Mouse (Mus musculus) intestine, embryonic 16.5 days (tissue): ENCODE data around the gene Pitpnm2. TPM values are rescaled to one million over a fixed set of nuclear protein-coding genes. Genes with fewer than 3 reads are reported as not detected.

Experiments
- ATAC-seq: fragments of 200-750 bp; cut with Nextera tagmentation; 2 replicates; pipeline ENCODE4 v1.8.0; 2017; ENCODE audit warnings: moderate TSS enrichment, moderate library complexity
- H3K27ac ChIP-seq: fragments of 300-500 bp; sonication (generic); 2 replicates; pipeline ENCODE4 v1.5.1; 2014; ENCODE audit warnings: mild to moderate bottlenecking, low read length
- H3K27me3 ChIP-seq: fragments of 300-500 bp; sonication (generic); replicated peaks from 2 replicates; pipeline ENCODE4 v1.6.1; 2014; ENCODE audit warnings: low read length, control low read depth, mixed read lengths; ENCODE audit not compliant: control insufficient read depth, insufficient read depth
- H3K36me3 ChIP-seq: fragments of 300-500 bp; sonication (generic); 2 replicates; pipeline ENCODE4 v1.6.1; 2014; ENCODE audit warnings: low read length, control low read depth; ENCODE audit not compliant: control insufficient read depth, insufficient read depth
- H3K4me1 ChIP-seq: fragments of 300-500 bp; sonication (generic); 2 replicates; pipeline ENCODE4 v1.6.1; 2014; ENCODE audit warnings: low read length, control low read depth, mixed read lengths; ENCODE audit not compliant: control insufficient read depth, insufficient read depth
- H3K4me2 ChIP-seq: fragments of 300-500 bp; sonication (generic); 2 replicates; pipeline ENCODE4 v1.6.1; 2014; ENCODE audit warnings: low read depth, low read length, control low read depth
- H3K4me3 ChIP-seq: fragments of 300-500 bp; sonication (generic); 2 replicates; pipeline ENCODE4 v1.5.1; 2014; ENCODE audit warnings: mild to moderate bottlenecking, low read length
- H3K9ac ChIP-seq: fragments of 300-500 bp; sonication (generic); 2 replicates; pipeline ENCODE4 v1.6.1; 2014; ENCODE audit warnings: low read depth, low read length
- H3K9me3 ChIP-seq: fragments of 300-500 bp; sonication (generic); 2 replicates; pipeline ENCODE4 v1.6.1; 2016; ENCODE audit warnings: low read length, control low read depth; ENCODE audit not compliant: control insufficient read depth
- WGBS: fragments of 180-500 bp; shearing (Covaris S2); extraction: QIAGEN DNeasy Blood & Tissue Kit; methylation state at CpG from one replicate; pipeline ENCODE4 v1.1.7; 2014; 5-methylcytosine and 5-hydroxymethylcytosine counted together
- polyA plus RNA-seq: library from polyadenylated mRNA; unstranded; fragments of >200 nt; fragmentation: Nextera tagmentation; extraction: Ambion mirVana; gene quantifications from 2 replicates; pipeline ENCODE4 v1.2.1, GENCODE M21; 2015

Pitpnm2 gene
- polyA plus RNA-seq, 1 experiment from 2014 or later: 1.8 TPM

DNA sequence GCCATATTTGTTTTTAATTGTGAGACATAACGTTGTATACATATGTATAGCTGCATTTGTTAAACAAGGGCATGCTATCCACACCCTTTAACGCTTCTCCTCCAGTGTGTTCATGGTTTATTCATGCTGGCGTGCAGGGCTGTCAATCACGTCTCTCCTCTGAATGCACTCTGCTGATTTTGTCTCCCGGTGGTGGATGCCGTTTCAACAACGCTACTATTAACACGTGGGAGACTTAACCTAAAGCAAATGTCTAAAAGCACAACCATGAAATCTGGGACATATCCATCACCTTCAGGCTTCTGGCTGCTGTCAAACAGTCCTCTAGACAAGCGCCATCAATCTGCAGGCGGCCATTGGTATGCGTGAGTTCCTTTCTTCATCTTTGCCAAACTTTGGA, 20.1 kb upstream of the Pitpnm2 start:
- H3K9ac ChIP-seq: no peak overlapping the region
- H3K36me3 ChIP-seq: no peaks in the 10 kb centered on the region
- no peaks in the 10 kb centered on the region for H3K27me3 ChIP-seq
- H3K4me2 ChIP-seq: no peak overlapping the region
- no peak overlapping the region for H3K4me3 ChIP-seq
- no peaks in the 10 kb centered on the region for H3K9me3 ChIP-seq
- H3K27ac ChIP-seq: no peak overlapping the region
- no peak for ATAC-seq
- H3K4me1 ChIP-seq: no peaks in the 10 kb centered on the region
- WGBS: 80% methylated on average over 11 of the region's 11 CpGs

DNA sequence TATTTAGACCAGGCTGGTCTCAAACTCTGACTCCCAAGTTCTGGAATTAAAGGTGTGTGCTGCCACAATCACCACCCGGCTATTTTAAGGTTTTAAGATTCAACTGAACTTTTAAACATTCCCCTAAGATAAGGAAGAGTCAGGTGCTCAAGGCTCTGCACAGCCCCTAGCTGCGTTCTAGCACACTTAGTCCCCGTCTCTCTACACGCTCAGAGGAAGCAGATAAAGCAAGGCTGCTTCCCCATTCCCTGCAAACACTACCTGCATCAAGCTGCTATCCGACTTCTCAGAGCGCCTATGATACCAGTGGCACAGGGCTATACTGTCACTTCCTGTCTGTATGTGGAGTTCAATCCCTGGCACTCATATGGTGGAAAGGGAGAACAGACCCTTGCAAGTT, 18.1 kb upstream of the Pitpnm2 start:
- 80% methylated on average over 6 of the region's 6 CpGs for WGBS
- Histone ChIP-seq H3K4me3 (no peak overlapping the region), H3K4me1 (no peaks in the 10 kb centered on the region), H3K27ac (no peak overlapping the region), H3K4me2 (no peak overlapping the region), H3K9me3 (no peaks in the 10 kb centered on the region), H3K9ac (no peak overlapping the region), H3K36me3 (no peaks in the 10 kb centered on the region), H3K27me3 (no peaks in the 10 kb centered on the region)
- no peak for ATAC-seq

DNA sequence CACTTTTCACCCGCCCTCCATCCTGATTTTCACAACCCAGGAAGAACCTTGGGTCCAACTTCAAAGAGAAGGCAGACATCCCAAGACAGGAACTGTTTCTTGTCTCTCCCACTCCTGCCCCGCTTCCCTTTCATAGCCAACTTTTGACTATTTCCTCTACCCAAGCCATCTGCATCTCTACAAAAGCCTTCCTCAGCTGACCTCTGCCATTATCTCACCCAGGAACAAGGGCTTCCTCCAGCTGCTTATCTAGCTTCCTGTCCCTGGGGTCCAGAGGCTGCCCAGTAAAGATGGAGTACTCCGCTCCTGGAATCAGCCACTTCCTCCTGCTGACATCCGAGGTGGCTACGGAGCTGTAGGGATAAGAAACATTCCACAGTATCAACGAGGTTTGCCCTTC, 17.3 kb upstream of the Pitpnm2 start:
- 81% methylated on average over 6 of the region's 6 CpGs for WGBS
- H3K4me1 ChIP-seq: no peaks in the 10 kb centered on the region
- no peak overlapping the region for H3K27ac ChIP-seq
- no peaks in the 10 kb centered on the region for H3K36me3 ChIP-seq
- no peak overlapping the region for H3K4me3 ChIP-seq
- H3K4me2 ChIP-seq: no peak overlapping the region
- no peak overlapping the region for H3K9ac ChIP-seq
- no peaks in the 10 kb centered on the region for H3K9me3 ChIP-seq
- ATAC-seq: no peak
- no peaks in the 10 kb centered on the region for H3K27me3 ChIP-seq

DNA sequence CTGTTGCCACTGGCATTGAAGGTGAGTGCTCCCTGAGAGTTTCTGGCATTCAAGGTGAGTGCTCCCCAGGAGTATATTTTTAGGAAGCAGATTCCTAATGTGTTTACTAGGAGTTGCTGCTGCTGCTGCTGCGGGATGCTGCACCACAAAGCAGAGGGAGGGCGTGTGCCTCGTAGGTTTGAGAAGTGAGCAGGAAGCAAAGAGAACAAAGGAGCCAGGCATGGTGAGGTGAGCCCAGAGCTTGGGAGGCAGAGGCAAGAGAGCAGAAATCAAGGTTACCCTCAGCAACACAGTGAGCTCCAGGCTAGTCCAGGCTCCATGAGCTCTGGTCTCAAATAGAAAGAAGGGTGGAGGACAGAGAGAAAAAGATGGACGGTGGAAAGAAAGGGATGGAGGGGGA, 13.7 kb upstream of the Pitpnm2 start:
- H3K4me2 ChIP-seq: no peak overlapping the region
- no peak for ATAC-seq
- no peaks in the 10 kb centered on the region for H3K9me3 ChIP-seq
- H3K4me3 ChIP-seq: no peak overlapping the region
- no peaks in the 10 kb centered on the region for H3K27me3 ChIP-seq
- no peaks in the 10 kb centered on the region for H3K4me1 ChIP-seq
- H3K27ac ChIP-seq: no peak overlapping the region
- 0 out of 2 replicates have a peak, but pooled peaks cover 4% of the 10 kb centered on the region for H3K36me3 ChIP-seq
- WGBS: 73% methylated on average over 4 of the region's 4 CpGs
- H3K9ac ChIP-seq: no peak overlapping the region

DNA sequence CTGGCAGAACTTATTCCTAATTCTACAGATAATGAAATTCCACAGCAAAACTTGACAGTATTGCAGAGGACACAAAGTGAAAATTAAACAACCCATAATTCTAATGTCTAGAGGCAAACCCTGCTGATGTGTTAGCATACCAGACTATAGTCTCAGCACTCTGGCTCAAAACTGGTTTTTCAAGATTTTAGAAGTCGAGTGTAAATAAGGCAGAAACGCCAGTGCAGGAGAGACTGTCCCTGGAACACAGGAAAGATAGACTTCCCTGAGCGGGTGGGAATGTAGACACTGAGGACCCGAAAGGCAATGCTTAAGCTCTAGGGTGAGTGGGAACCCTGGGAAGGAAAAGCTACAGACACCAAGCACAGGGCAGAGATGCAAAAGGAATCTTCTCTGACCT, 12.5 kb upstream of the Pitpnm2 start:
- WGBS: 56% methylated on average over 4 of the region's 4 CpGs
- Histone ChIP-seq H3K4me3 (no peak overlapping the region), H3K27ac (no peak overlapping the region), H3K9me3 (no peaks in the 10 kb centered on the region), H3K4me2 (no peak overlapping the region), H3K9ac (no peak overlapping the region), H3K4me1 (no peaks in the 10 kb centered on the region), H3K27me3 (no peaks in the 10 kb centered on the region), H3K36me3 (0 out of 2 replicates have a peak, but pooled peaks cover 4% of the 10 kb centered on the region)
- 0 out of 2 replicates have a peak, but pooled peaks have one; percentile 36 for ATAC-seq

DNA sequence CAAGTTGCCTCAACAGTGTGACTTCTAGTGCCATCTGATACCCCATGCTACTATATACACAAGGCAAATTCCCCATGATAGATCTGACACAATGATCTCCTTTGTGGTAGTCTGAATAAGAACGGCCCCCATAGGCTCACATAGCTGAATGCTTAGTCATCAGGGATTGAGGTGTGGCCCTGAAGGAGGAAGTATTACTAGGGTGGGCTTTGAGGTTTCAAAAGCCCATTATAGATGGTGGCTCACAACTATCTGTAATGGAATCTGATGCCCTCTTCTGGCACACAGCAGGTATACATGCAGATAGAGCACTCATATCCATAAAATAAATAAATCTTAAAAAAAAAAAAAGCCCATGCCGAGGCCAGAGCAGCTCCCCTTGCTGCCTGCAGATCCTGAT, 9.6 kb upstream of the Pitpnm2 start:
- Histone ChIP-seq H3K4me3 (no peak overlapping the region), H3K9ac (no peak overlapping the region), H3K4me2 (no peak overlapping the region), H3K27me3 (no peaks in the 10 kb centered on the region), H3K27ac (no peak overlapping the region), H3K36me3 (0 out of 2 replicates have a peak, but pooled peaks cover 4% of the 10 kb centered on the region), H3K9me3 (no peaks in the 10 kb centered on the region), H3K4me1 (no peaks in the 10 kb centered on the region)
- ATAC-seq: no peak
- WGBS: 43% methylated on average over 2 of the region's 2 CpGs

DNA sequence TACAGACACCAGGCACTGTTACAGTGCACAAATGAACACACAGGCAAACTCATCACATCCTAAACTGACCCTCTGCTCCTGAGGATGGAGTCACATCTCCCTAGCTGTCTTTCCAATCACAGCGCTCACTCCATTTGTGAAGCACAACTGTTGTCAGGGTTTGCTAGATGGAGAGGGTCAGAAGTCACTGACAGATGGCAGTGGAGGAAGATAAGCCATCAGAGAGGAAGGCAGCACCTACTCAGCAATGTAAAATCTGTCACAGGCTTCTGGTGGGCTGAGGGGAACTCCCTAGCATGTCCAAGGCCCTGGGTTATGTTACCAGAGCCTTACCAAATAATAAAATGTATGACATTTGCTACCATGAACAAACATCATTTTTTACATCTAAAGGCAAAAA, 8.5 kb upstream of the Pitpnm2 start:
- ATAC-seq: no peak
- no peak overlapping the region for H3K9ac ChIP-seq
- H3K9me3 ChIP-seq: no peaks in the 10 kb centered on the region
- H3K36me3 ChIP-seq: peaks cover 4% of the 10 kb centered on the region; the same call in 1 of the 2 replicates
- H3K4me2 ChIP-seq: no peak overlapping the region
- H3K4me3 ChIP-seq: no peak overlapping the region
- no peak overlapping the region for H3K27ac ChIP-seq
- 94% methylated on average over 1 of the region's 1 CpGs for WGBS
- H3K4me1 ChIP-seq: no peaks in the 10 kb centered on the region
- H3K27me3 ChIP-seq: no peaks in the 10 kb centered on the region

DNA sequence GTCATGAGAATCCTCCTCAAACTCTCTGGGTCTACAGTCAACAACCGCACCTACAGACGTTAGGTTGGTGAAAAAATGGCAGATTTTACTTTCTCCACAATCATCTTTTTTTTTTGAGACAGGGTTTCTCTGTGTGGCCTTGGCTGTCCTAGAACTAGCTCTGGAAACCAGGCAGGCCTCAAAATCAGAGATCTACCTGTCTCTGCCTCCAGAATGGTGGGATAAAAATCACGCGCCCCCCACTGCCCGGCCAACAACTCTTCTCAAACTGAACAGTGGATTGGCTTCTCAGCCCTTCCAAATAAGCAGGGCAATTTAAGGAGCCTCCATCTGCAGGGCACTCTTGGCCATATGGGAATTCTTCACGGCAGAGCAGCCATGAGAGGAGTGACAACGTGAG, 5.6 kb upstream of the Pitpnm2 start:
- H3K9me3 ChIP-seq: no peaks in the 10 kb centered on the region
- ATAC-seq: no peak
- H3K4me3 ChIP-seq: no peak overlapping the region
- 89% methylated on average over 7 of the region's 7 CpGs for WGBS
- H3K9ac ChIP-seq: no peak overlapping the region
- no peaks in the 10 kb centered on the region for H3K27me3 ChIP-seq
- no peak overlapping the region for H3K27ac ChIP-seq
- H3K4me2 ChIP-seq: no peak overlapping the region
- H3K4me1 ChIP-seq: no peaks in the 10 kb centered on the region
- H3K36me3 ChIP-seq: peaks cover 4% of the 10 kb centered on the region; the same call in 1 of the 2 replicates

DNA sequence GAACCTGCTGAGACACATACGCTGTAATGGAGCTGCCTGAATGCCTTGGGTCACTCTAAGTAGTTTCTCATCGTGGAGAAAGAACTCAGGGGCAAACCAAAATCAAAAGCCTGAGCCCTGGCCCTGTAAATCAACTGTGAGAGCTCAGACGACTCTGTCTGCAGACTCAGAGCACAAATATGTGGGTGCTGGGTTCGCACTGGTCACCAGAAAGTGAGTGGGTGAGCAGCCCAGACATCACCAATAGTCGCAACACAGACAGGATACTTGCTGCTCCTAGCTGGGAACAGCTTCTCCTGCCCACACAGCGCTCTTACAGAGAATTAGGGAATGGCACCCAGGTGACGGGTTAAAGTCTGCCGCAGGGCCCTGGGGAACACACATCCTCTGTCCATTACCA, 4.0 kb upstream of the Pitpnm2 start:
- Histone ChIP-seq H3K4me2 (no peak overlapping the region), H3K9me3 (no peaks in the 10 kb centered on the region), H3K27me3 (no peaks in the 10 kb centered on the region), H3K27ac (no peak overlapping the region), H3K36me3 (peaks cover under 1% of the 10 kb centered on the region; the same call in 1 of the 2 replicates), H3K4me3 (no peak overlapping the region), H3K4me1 (0 out of 2 replicates have a peak, but pooled peaks cover 4% of the 10 kb centered on the region), H3K9ac (no peak overlapping the region)
- ATAC-seq: no peak
- 88% methylated on average over 8 of the region's 8 CpGs for WGBS
